Mouse (Mus musculus) forebrain, embryonic 16.5 days (tissue): ENCODE measurements around the gene Slc24a4. TPM values are rescaled to one million over a fixed set of nuclear protein-coding genes. Genes with fewer than 3 reads are reported as not detected.

Experiments used
- ATAC-seq: fragments of 200-750 bp; cut with Nextera tagmentation; 2 replicates; pipeline ENCODE4 v1.8.0; 2017; ENCODE audit warnings: mild to moderate bottlenecking, moderate library complexity
- H3K27ac ChIP-seq: fragments of 300-500 bp; sonication (generic); 2 replicates; pipeline ENCODE4 v1.5.1; 2014; ENCODE audit warnings: low read length, control low read depth
- H3K27me3 ChIP-seq: fragments of 300-500 bp; sonication (generic); replicated peaks from 2 replicates; pipeline ENCODE4 v1.6.1; 2014; ENCODE audit warnings: low read length; ENCODE audit not compliant: control insufficient read depth, insufficient read depth
- H3K36me3 ChIP-seq: fragments of 300-500 bp; sonication (generic); 2 replicates; pipeline ENCODE4 v1.6.1; 2014; ENCODE audit not compliant: control insufficient read depth, insufficient read depth
- H3K4me1 ChIP-seq: fragments of 300-500 bp; sonication (generic); replicated peaks from 2 replicates; pipeline ENCODE4 v1.6.1; 2014; ENCODE audit warnings: low read length; ENCODE audit not compliant: control insufficient read depth, insufficient read depth
- H3K4me2 ChIP-seq: fragments of 300-500 bp; sonication (generic); 2 replicates; pipeline ENCODE4 v1.6.1; 2014; ENCODE audit warnings: mild to moderate bottlenecking, low read length, control low read depth
- H3K4me3 ChIP-seq: fragments of 300-500 bp; sonication (generic); replicated peaks from 2 replicates; pipeline ENCODE4 v1.5.1; 2014; ENCODE audit warnings: mild to moderate bottlenecking, low read length, control low read depth
- H3K9ac ChIP-seq: fragments of 300-500 bp; sonication (generic); replicated peaks from 2 replicates; pipeline ENCODE4 v1.6.1; 2014; ENCODE audit warnings: low read depth, low read length, control low read depth
- H3K9me3 ChIP-seq: fragments of 300-500 bp; sonication (generic); 2 replicates; pipeline ENCODE4 v1.6.1; 2016; ENCODE audit warnings: low read length; ENCODE audit not compliant: control insufficient read depth
- WGBS: fragments of 180-500 bp; shearing (Covaris S2); extraction: QIAGEN DNeasy Blood & Tissue Kit; methylation state at CpG from one replicate; pipeline ENCODE4 v1.1.7; 2014; 5-methylcytosine and 5-hydroxymethylcytosine counted together
- polyA plus RNA-seq: library from polyadenylated mRNA; unstranded; fragments of >200 nt; fragmentation: Nextera tagmentation; extraction: Ambion mirVana; gene quantifications from 2 replicates; pipeline ENCODE4 v1.2.1, GENCODE M21; 2015

Slc24a4 gene
- polyA plus RNA-seq, 1 experiment from 2014 or later: 1.3 TPM

- H3K4me3 ChIP-seq: no peak overlapping the region
- H3K36me3 ChIP-seq: no peaks in the 10 kb centered on the region
- H3K4me2 ChIP-seq: no peak overlapping the region
- WGBS: 81% methylated on average over 1 of the region's 1 CpGs
- H3K9me3 ChIP-seq: no peaks in the 10 kb centered on the region
- ATAC-seq: no peak
- H3K4me1 ChIP-seq: peaks cover 12% of the 10 kb centered on the region
- H3K27ac ChIP-seq: no peak overlapping the region
- no peak overlapping the region for H3K9ac ChIP-seq
- H3K27me3 ChIP-seq: no peaks in the 10 kb centered on the region
Observed at GRCm38 (mm10) chr12:102301585-102301984, 173.1 kb downstream of the Slc24a4 start.

- H3K4me1 ChIP-seq: peaks cover 12% of the 10 kb centered on the region
- no peak overlapping the region for H3K4me3 ChIP-seq
- no peaks in the 10 kb centered on the region for H3K27me3 ChIP-seq
- no peak overlapping the region for H3K4me2 ChIP-seq
- H3K27ac ChIP-seq: no peak overlapping the region
- 79% methylated on average over 9 of the region's 9 CpGs for WGBS
- no peak overlapping the region for H3K9ac ChIP-seq
- H3K9me3 ChIP-seq: no peaks in the 10 kb centered on the region
- ATAC-seq: no peak
- H3K36me3 ChIP-seq: no peaks in the 10 kb centered on the region
Observed at GRCm38 (mm10) chr12:102302322-102302721, 173.8 kb downstream of the Slc24a4 start.

- WGBS: 83% methylated on average over 4 of the region's 4 CpGs
- no peaks in the 10 kb centered on the region for H3K9me3 ChIP-seq
- H3K9ac ChIP-seq: no peak overlapping the region
- H3K27ac ChIP-seq: no peak overlapping the region
- H3K4me1 ChIP-seq: peaks cover 16% of the 10 kb centered on the region
- no peak overlapping the region for H3K4me3 ChIP-seq
- H3K4me2 ChIP-seq: no peak overlapping the region
- no peak for ATAC-seq
- no peaks in the 10 kb centered on the region for H3K36me3 ChIP-seq
- H3K27me3 ChIP-seq: no peaks in the 10 kb centered on the region
Observed at GRCm38 (mm10) chr12:102302831-102303351, 174.4 kb downstream of the Slc24a4 start.

- ATAC-seq: no peak
- WGBS: 46% methylated on average over 7 of the region's 7 CpGs
- no peak overlapping the region for H3K27ac ChIP-seq
- H3K9me3 ChIP-seq: no peaks in the 10 kb centered on the region
- no peak overlapping the region for H3K9ac ChIP-seq
- H3K4me1 ChIP-seq: peaks cover 23% of the 10 kb centered on the region
- H3K36me3 ChIP-seq: no peaks in the 10 kb centered on the region
- no peaks in the 10 kb centered on the region for H3K27me3 ChIP-seq
- no peak overlapping the region for H3K4me2 ChIP-seq
- H3K4me3 ChIP-seq: no peak overlapping the region
Observed at GRCm38 (mm10) chr12:102303867-102304266, 175.3 kb downstream of the Slc24a4 start.

GRCm38 (mm10) chr12:102305069-102305836 is 176.7 kb downstream of the Slc24a4 start:
- Histone ChIP-seq H3K4me2 (no peak overlapping the region), H3K9ac (no peak overlapping the region), H3K27ac (no peak overlapping the region), H3K4me1 (peaks cover 23% of the 10 kb centered on the region), H3K36me3 (no peaks in the 10 kb centered on the region), H3K27me3 (no peaks in the 10 kb centered on the region), H3K9me3 (no peaks in the 10 kb centered on the region), H3K4me3 (no peak overlapping the region)
- 63% methylated on average over 10 of the region's 10 CpGs for whole genome bisulfite sequencing
- ATAC-seq: no peak

- Histone ChIP-seq H3K4me2 (no peak overlapping the region), H3K4me3 (no peak overlapping the region), H3K4me1 (peaks cover 23% of the 10 kb centered on the region), H3K9ac (no peak overlapping the region), H3K36me3 (no peaks in the 10 kb centered on the region), H3K27ac (peak overlapping the region; percentile 65), H3K27me3 (no peaks in the 10 kb centered on the region), H3K9me3 (no peaks in the 10 kb centered on the region)
- ATAC-seq: peak; percentile 31
- WGBS: 40% methylated on average over 6 of the region's 6 CpGs
Observed at GRCm38 (mm10) chr12:102308001-102308456, 179.5 kb downstream of the Slc24a4 start.

GRCm38 (mm10) chr12:102308457-102309011 is 180.0 kb downstream of the Slc24a4 start:
- Histone ChIP-seq H3K4me1 (peaks cover 21% of the 10 kb centered on the region), H3K9ac (no peak overlapping the region), H3K9me3 (no peaks in the 10 kb centered on the region), H3K36me3 (no peaks in the 10 kb centered on the region), H3K27me3 (no peaks in the 10 kb centered on the region), H3K27ac (peak overlapping the region; percentile 65), H3K4me2 (no peak overlapping the region), H3K4me3 (no peak overlapping the region)
- 34% methylated on average over 16 of the region's 16 CpGs for WGBS
- ATAC-seq: peak; percentile 84

- ATAC-seq: no peak
- H3K27ac ChIP-seq: no peak overlapping the region
- peaks cover 14% of the 10 kb centered on the region for H3K4me1 ChIP-seq
- WGBS: 87% methylated on average over 11 of the region's 11 CpGs
- no peak overlapping the region for H3K9ac ChIP-seq
- H3K4me3 ChIP-seq: no peak overlapping the region
- no peaks in the 10 kb centered on the region for H3K36me3 ChIP-seq
- H3K4me2 ChIP-seq: no peak overlapping the region
- H3K9me3 ChIP-seq: no peaks in the 10 kb centered on the region
- H3K27me3 ChIP-seq: no peaks in the 10 kb centered on the region
Observed at GRCm38 (mm10) chr12:102309099-102309799, 180.7 kb downstream of the Slc24a4 start.

- no peak for ATAC-seq
- WGBS: 75% methylated on average over 8 of the region's 8 CpGs
Observed at GRCm38 (mm10) chr12:102309800-102310195, 181.3 kb downstream of the Slc24a4 start.

More at GRCm38 (mm10) chr12:102309800-102310195, 181.3 kb downstream of the Slc24a4 start:
- no peaks in the 10 kb centered on the region for H3K9me3 ChIP-seq
- no peak overlapping the region for H3K4me3 ChIP-seq
- H3K27ac ChIP-seq: no peak overlapping the region
- H3K9ac ChIP-seq: no peak overlapping the region
- peaks cover 12% of the 10 kb centered on the region for H3K4me1 ChIP-seq
- no peaks in the 10 kb centered on the region for H3K27me3 ChIP-seq
- H3K4me2 ChIP-seq: no peak overlapping the region
- no peaks in the 10 kb centered on the region for H3K36me3 ChIP-seq
